Mouse (Mus musculus) spleen, postnatal 14 days (tissue): ENCODE measurements around the gene Ppil1.
"Not testable (repeated sequence)": the region's sequence is repeated elsewhere in the genome, so short reads cannot be mapped to it uniquely, and the experiment has no call there.

Experiments used
- DNase-seq, 2 experiments: peaks; one replicate each; pipeline ENCODE4 v3.0.0; 2021 to 2022; ENCODE audit warnings: low spot score in 2 of 2

Ppil1 gene

GRCm38 (mm10) chr17:29253684-29254083, 10.3 kb downstream of the Ppil1 start:
- no peak for DNase-seq

DNA sequence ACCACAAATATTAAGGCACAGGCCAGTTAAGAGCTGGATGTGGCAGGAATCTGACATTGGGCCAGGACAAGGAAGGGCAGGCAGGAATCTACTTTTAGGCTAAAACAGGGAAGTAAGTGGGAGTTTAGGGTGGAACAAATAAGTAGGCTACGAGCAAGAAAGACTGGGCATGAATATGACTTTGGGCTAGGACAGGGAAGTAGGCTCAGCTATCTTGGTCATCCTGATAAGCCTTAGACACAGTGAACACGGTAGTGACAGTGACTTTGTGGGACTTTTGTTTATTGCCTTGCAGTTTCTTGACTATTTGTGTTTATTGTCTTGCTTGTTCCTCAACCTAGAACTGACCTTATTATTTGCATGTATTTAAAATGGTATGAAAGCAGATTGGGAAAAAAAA, 10.8 kb downstream of the Ppil1 start:
- DNase-seq: no peak

GRCm38 (mm10) chr17:29251608-29252390, 12.2 kb downstream of the Ppil1 start:
- DNase-seq: no peak

DNA sequence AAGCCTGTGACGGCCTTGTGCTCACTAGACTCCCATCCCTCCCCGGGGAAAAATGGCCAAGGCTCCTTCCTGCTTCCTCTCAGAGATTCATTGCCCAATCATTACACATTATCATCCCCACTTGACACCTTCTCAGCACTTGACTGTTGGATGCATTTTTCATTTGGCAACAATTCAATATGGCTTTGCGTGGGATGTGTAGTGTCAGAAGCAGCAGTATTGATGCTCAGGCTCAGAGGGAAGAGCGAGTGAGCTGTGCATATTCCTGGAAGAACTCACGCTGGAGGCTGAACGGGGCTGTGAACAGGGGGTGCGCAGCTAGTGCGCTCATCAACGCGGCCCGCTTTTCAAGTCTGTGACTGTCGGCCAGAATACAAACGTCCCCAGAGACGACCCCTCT, 13.0 kb downstream of the Ppil1 start:
- not testable (repeated sequence) for DNase-seq

GRCm38 (mm10) chr17:29249512-29249911, 14.5 kb downstream of the Ppil1 start:
- DNase-seq: no peak

- DNase-seq: no peak
These were observed 16.1 kb downstream of the Ppil1 start for GRCm38 (mm10) chr17:29247881-29248280.

DNA sequence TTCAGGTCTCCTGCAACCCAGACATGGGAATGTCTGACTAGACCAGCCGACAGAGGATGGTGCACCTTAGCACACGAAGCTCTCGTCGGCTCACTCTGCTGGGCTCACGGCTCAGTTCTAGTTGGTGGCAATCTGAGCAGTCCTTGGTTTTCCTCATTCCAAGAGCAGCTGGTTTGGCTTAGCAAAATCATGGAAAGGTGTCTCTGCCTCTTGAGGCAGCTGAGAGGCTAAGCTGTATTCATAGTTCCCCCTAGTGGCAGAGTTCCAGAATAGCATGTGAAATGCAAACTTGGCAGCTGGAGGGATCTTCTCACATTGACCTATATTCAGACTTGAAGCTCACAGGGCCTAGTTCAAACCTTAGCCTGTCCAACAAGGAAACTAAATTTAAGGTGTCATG, 17.4 kb downstream of the Ppil1 start:
- DNase-seq: no peak

GRCm38 (mm10) chr17:29245725-29246124, 18.3 kb downstream of the Ppil1 start:
- DNase-seq: no peak

DNA sequence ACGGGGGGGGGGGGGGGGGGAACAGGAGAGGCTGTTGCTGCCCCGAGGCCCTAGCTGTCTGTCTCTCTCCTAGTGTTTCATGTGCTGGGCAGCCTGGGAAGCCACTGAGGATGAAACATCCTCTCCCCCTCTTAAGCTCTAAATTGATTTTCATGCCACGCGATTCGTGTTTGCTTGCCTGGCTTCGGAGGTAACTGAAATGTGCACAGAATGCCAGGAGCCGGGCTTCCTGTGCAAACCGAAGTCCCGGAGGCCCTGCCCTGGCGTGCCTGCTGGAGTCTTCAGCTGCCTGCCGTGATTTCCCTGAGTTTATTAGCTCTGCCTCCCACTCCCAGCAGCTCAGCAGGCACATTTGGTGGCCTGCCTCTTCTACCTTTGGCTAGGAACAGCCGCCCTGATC, 19.1 kb downstream of the Ppil1 start:
- DNase-seq: no peak

- DNase-seq: no peak
These were observed 25.5 kb downstream of the Ppil1 start for GRCm38 (mm10) chr17:29238421-29238945.

- no peak for DNase-seq
These were observed 26.1 kb downstream of the Ppil1 start, which contains the start of gene Cpne5 for GRCm38 (mm10) chr17:29237772-29238420. TSS of gene Cpne5 (minus strand) at chr17:29238167.

- no peak for DNase-seq
These were observed 26.7 kb downstream of the Ppil1 start for GRCm38 (mm10) chr17:29237267-29237771.

DNA sequence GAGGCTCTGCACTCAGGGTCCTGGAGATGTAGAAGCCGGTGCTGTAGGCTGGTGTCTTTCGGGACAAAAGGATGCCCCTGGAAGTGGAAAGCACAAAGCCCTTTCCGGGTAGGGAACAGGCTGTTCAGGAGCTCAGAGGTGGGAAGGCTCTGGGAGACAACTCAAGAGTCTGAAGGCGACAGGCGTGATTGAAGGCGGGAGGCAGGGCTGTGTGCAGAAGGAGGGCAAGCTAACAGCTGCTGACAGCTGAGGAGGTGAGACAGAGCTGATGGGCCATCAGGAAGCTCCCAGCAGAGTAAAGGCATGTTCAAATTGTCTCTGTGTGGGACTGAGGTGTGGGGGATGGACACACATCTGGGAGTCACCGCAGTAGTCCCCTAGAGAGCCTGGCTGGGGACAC, 27.9 kb downstream of the Ppil1 start:
- no peak for DNase-seq

GRCm38 (mm10) chr17:29231109-29231508, 32.9 kb downstream of the Ppil1 start:
- no peak for DNase-seq

DNA sequence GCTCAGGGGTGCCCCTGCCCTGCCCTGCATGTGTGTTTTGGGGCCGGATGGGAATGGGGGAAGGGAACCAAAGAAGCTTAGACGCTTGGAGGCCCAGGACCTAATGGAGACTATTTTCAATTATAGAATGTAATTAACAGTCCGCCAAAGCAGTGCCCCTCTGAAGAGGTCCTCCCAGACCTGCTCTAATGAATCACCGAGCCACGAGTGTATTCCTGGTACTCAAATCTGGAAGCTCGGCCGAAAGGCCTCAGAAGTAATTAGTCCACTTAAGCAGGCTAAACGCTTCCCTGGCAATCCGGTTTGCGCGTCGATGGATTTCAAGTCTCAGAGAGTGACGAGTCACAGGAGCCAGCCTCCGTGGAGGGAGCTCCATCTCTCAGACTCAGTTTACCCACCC, 43.4 kb downstream of the Ppil1 start:
- no peak for DNase-seq

- DNase-seq: no peak
These were observed 46.0 kb downstream of the Ppil1 start for GRCm38 (mm10) chr17:29218017-29218416.

DNA sequence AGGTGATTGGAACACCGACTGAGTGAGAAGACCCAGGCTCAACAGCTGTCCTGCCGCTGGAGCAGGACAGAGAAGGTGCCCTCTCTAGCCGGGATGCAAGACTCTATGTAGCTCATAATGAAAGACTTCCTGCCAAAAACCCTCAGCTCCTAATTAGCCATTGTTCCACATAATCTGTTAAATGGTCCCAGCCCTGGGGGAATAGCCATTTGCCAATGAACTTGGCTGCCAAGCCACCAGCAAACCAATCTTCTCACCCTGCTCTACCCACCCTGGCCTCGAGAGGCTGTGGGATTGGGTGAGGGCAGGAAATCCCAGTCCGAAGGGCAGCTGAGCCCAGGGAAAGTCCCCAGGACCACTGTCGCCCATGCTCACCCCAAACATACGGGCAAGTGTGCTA, 47.9 kb downstream of the Ppil1 start:
- DNase-seq: no peak

DNA sequence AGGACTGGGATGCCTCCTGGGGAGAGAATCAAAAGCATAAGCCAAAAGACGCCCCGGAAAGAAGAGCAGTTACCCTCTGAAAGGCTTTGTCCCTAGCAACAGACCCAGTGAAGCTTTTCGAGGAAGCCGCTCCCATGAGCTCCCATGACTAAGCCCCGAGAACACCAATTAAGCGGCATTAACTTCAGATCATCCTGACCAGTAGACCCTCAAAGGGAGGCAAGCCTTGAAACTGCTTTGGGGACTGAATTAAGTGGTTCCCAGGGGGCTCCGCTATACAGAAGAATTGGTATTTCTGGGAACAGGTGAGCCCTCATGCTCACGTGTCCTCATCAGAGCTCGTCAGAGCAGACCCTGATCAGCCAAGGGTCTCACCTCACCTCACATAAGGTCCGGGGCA, 49.3 kb downstream of the Ppil1 start:
- no peak for DNase-seq

DNA sequence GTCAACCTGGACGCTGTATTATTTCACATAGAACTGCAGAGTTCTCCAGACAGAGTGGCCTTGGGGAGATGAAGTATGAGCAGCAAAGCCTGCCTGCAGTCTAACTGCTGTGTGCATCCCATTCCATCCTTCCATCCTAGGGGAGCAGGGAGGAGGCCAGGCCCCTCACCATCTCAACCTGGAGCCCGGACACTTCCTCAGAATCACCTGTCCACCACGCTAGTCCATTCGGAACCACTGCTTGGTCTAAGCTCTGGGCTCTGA, 49.9 kb downstream of the Ppil1 start:
- DNase-seq: no peak

- no peak for DNase-seq
These were observed 50.4 kb downstream of the Ppil1 start for GRCm38 (mm10) chr17:29213381-29214192.

DNA sequence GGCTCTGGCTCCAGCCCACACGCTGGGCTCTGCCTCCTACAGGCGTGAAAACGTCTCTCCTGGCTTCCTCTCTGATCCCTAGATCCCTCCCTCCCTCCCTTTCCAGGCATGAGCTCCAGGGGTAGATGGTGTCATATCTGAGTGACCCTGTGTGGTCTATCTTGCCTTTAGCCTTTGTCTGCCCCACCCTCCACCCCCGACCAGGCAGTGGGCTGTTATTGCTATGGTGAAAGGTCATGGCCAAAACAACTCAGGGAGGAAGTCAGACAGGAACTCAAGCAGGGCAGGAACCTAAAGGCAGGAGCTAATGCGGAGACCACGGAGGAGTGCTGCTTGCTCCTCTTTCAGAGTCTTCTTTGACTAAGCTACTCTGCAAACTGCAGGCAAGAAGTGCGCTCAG, 52.1 kb downstream of the Ppil1 start:
- no peak for DNase-seq

- DNase-seq: no peak
These were observed 53.9 kb downstream of the Ppil1 start for GRCm38 (mm10) chr17:29210037-29210436.
